Mouse (Mus musculus) gastrocnemius, adult 2 months (tissue): ENCODE measurements at regions not wholly inside any gene's neighbourhood (a gene's known extent, or its start where the extent isn't known, plus 50 kb on each side); places are given as distances from the start of the nearest gene placed in this dataset.

Experiments used
- DNase-seq: peaks from one replicate; pipeline ENCODE4 v3.0.0; 2022
- H3K27ac ChIP-seq: fragments of 200-600 bp; 2 replicates; pipeline ENCODE4 v1.8.1; 2022; ENCODE audit warnings: mild to moderate bottlenecking
- H3K4me3 ChIP-seq: fragments of 200-600 bp; 2 replicates; pipeline ENCODE4 v1.8.1; 2022; ENCODE audit warnings: mild to moderate bottlenecking, moderate library complexity
- CTCF ChIP-seq: fragments of 200-600 bp; IDR thresholded peaks from 2 replicates; pipeline ENCODE4 v1.8.1; 2022; ENCODE audit warnings: antibody characterized with exemption, mild to moderate bottlenecking, moderate library complexity
- intact Hi-C: fragments of 180-260 bp; cut with DNase I; formaldehyde crosslinking; loops from one replicate; pipeline ENCODE4 v1.15.1; 2025

- DNase-seq, result no peak
- no peak for TF ChIP-seq CTCF
- Histone ChIP-seq H3K4me3 (no peak overlapping the region), H3K27ac (no peak overlapping the region)
- intact Hi-C loops, result no loop called here
Observed at GRCm38 (mm10) chr3:117049410-117049809, 80.6 kb upstream of the Palmd start.

GRCm38 (mm10) chr3:117044809-117045208, 76.0 kb upstream of the Palmd start:
- intact Hi-C loops, result no loop called here
- no peak overlapping the region for H3K4me3 ChIP-seq
- H3K27ac ChIP-seq, result peak overlapping the region; percentile 38; the same call in 1 of the 2 replicates
- no peak for TF ChIP-seq CTCF
- no peak for DNase-seq

GRCm38 (mm10) chr3:117044304-117044703, 75.5 kb upstream of the Palmd start:
- no peak for TF ChIP-seq CTCF
- intact Hi-C loops, result no loop called here
- DNase-seq, result no peak
- no peak overlapping the region for H3K4me3 ChIP-seq
- peak overlapping the region; percentile 38; the same call in 1 of the 2 replicates for H3K27ac ChIP-seq

DNA sequence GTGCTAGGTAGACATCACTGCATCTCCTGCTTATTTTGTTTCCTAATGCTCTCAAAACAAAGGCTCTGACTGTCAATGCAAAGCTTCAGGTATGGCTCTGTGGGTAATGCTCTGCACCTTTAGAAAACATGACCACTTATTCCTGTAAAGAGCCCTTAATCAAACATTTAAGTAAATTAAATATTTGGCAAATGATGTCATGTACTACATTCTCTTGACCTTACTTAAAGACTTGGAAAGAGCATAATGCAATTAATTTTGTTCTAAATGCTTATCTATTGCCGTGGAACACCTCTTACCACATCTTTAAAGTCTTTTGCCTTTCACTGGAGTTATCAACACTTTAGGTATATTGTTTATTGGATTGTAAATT, 70.1 kb upstream of the Palmd start:
- no peak for TF ChIP-seq CTCF
- no peak overlapping the region for H3K4me3 ChIP-seq
- no peak for DNase-seq
- intact Hi-C loops, result no loop called here
- H3K27ac ChIP-seq, result peak overlapping the region; percentile 69

DNA sequence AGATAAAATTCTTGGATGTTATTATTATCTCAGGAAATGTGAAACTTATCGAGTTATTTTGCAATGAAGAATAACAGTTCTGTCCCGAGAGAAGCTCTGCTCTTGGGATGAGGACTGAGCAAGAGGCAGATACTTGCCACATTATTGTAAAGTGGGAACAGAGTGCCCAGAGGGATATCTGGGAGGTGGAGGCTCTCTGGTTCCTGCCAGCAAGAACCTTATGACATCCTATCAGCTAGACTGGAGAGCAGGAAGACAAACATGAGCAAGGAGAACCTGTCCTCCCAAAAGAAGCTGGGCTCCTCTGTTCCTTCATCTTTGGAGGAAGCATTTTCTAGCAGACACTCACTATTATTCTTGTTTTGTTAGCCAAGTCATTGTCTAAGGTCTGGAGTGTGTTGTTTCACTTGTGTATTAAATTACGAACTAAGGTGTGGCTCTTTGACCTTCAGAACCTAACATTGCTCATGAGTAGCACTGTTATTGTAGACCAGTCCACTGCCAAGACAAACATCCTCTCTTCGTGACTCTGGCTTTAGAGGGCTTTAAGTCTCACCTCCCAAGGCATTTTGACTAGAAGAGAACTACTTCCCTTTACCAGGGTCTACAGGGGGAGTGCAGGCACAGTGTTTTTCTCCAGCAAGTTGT, 69.6 kb upstream of the Palmd start:
- Histone ChIP-seq H3K4me3 (no peak overlapping the region), H3K27ac (peak overlapping the region; percentile 71)
- no peak for TF ChIP-seq CTCF
- no peak for DNase-seq
- intact Hi-C loops, result no loop called here
